Mouse (Mus musculus) gastrocnemius, postnatal 36 days (tissue): ENCODE results near the gene Stk38l. TPM values are rescaled to one million over a fixed set of nuclear protein-coding genes. Genes with fewer than 3 reads are reported as not detected.
"Not testable (repeated sequence)": the region's sequence is repeated elsewhere in the genome, so short reads cannot be mapped to it uniquely, and the experiment has no call there.

ENCODE experiments used
- DNase-seq, 2 experiments: peaks; one replicate each; pipeline ENCODE4 v3.0.0; 2022
- intact Hi-C: fragments of 180-260 bp; cut with DNase I; formaldehyde crosslinking; loops from one replicate; pipeline ENCODE4 v1.15.1; 2025
- total RNA-seq, 2 experiments: library from RNA; stranded (reverse); gene quantifications; 2 replicates each; pipeline ENCODE4 v1.2.3; 2021

The Stk38l gene
- total RNA-seq, 2 experiments from 2014 or later: 7.7 to 8.5 TPM

DNA sequence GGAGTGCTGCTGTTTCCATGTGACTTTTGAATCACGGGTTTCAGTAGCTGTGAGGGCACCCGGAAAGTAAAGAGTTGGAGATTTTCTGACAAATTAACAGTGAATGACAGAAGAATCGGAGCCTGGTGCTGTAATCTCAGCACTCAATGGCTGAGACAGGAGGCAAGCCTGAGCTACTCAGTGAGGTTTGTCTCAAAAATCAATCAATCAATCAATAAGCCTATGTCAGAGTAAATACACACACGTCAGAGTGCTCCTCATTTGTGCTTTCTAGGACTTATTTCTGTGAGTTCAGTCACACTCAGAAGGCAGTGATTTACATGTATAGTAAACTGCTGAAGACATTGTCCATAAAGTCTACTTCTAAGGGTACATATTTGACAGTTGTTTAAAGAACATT, 40.5 kb downstream of the Stk38l start:
- intact Hi-C loops: no loop called here
- no peak for DNase-seq

DNA sequence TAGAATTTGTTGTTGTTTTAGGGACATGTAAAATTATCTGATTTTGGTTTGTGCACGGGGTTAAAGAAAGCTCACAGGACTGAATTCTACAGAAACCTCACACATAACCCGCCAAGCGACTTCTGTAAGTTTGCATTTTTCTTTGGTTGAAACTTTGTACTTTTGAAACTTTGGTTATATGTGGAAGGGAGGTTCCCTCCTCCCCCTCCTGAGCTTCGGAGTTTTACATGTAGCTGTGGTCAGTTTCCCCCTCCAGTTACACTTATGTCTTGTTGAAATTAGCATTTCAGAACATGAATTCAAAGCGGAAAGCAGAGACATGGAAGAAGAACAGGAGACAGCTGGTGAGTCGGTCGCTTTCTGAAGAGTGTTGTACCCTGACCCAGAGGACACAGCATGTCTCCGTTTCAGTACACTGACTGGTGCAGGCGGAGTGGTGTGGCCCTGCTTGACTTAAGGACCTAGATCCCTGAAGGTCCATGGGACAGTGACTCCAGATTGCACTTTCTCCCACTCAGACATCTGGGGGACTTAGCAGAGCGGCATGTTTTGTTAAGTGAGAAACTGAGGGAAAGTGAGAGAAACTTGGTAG, 44.1 kb downstream of the Stk38l start:
- intact Hi-C loops: no loop called here
- DNase-seq: no peak

- no peak for DNase-seq
- intact Hi-C loops: no loop called here
Measured at GRCm38 (mm10) chr6:146770005-146770745, 45.4 kb downstream of the Stk38l start.

- intact Hi-C loops: no loop called here
- no peak for DNase-seq
Measured at GRCm38 (mm10) chr6:146770808-146771207, 46.0 kb downstream of the Stk38l start.

GRCm38 (mm10) chr6:146775864-146776263, 51.1 kb downstream of the Stk38l start:
- intact Hi-C loops, DNase-seq: not testable (repeated sequence)

GRCm38 (mm10) chr6:146776610-146777389, 52.0 kb downstream of the Stk38l start:
- DNase-seq: no peak
- intact Hi-C loops: no loop called here

GRCm38 (mm10) chr6:146778055-146778454, 53.3 kb downstream of the Stk38l start:
- no peak for DNase-seq
- intact Hi-C loops: no loop called here

DNA sequence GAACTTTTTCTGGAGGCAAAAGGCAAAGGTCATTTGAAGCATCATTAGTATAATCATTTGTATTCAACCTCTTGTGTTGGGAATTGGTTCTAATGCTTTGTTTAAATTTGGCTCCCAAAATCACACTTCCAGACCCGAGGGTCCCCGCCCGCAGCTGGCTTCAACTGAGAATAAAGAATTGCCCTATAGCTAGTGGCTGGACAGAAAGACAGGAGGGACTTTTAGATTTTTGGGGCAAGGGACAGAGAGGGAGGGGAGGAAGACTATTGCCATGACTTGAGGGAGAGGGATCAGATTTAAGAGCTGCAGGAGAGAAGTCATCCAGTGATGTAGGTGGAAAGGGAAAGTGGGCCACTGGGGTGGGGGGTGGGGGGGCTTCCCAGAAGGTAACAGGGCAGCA, 56.8 kb downstream of the Stk38l start:
- intact Hi-C loops: no loop called here

DNA sequence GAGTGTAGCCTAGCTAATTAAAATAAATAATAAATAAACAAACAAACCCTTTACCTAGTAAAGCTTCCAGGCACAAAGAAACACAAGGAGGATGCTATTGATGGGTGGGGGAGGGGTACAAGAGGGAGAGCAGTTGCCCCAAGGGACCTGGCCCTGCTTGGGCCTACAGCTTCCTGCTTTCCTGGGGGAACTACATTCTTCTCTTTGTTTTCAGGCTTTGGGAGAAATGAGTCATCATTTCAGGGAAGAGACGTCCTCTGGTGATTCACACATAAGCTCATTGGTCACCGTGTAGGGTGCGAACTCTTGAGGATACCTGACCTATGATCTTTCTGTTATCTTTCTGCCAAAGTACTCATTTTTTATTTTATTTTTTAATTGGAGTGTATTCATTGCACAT, 68.7 kb downstream of the Stk38l start:
- intact Hi-C loops: no loop called here

More for the DNA sequence above, 56.8 kb downstream of the Stk38l start:
- no peak for DNase-seq

DNA sequence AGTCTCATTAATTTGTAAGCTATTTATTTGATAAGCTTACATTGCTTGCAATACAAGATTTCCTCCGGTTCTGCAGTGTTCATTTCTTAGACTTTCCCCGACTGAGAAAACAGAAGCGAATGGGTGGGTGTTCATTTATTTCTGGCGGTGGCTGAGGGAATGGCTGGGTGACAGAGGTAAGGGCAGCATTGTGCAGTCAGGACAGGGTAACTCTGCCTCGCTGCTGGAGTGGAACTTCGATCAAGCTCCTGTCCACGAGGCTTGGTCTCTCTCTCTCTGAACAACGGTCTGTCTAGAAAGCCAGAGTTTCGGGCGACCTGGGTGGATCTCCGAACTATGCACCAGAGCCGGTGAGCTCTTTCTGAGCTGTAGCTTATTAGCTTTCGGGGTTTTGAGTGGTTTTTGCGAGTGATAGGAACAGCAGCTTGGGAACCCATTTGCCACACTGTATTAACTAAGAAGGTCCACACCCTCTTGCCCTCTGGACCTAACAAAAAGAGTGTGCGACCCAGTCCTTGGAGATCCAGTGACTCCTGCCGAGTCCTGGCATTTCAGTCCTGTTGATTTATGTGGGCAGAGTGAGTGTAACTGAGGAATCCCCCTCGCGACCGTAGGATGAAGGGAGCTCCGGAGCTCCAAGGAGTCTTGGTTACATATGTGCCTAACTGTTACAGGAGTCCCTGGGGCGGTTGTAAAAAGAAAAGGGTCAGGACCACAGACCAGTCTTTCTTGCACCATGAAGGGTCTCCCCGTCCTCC, 70.5 kb downstream of the Stk38l start:
- DNase-seq: no peak
- intact Hi-C loops: no loop called here

More for the DNA sequence above, 68.7 kb downstream of the Stk38l start:
- DNase-seq: no peak

DNA sequence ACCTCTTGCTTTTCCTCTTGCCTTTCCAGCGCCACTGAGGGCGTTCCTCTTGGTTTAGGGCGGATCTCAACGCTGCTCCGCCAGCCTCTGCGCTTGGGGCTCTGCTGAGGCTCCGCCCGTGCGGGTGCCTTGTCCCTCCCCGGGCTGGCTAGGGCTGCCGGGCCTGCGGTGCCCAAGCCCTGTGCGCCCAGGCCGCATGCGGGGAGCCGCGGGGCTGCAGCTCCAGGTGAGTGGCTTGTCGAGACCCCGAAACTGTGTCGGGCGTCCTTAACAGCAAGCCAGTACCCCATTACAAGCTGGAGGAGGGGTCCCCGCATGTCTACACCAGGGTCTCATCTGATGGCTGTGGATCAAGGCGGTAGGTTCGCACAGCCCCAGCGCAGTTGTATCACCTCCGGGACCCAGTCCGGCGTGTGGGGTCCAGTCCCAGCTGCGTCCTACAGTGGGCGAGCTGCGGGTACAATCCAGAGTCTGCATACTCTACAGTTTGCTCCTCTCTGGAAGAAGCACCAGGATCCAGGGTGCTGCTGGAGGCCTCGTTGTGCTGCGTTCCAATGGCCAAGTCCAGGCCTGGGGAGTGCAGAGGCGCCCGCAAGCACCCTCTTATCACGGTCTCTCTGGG, 71.2 kb downstream of the Stk38l start, which contains the start of gene Arntl2:
TSS of gene Arntl2 (plus strand) at position 132 of the 622 bp plus-strand sequence.
- intact Hi-C loops: no loop called here
- peak; percentile 61 to 62 for DNase-seq

GRCm38 (mm10) chr6:146797446-146797845, 72.7 kb downstream of the Stk38l start:
- intact Hi-C loops: no loop called here

GRCm38 (mm10) chr6:146809991-146810390, 85.2 kb downstream of the Stk38l start:
- no peak for DNase-seq
- intact Hi-C loops: no loop called here

More at GRCm38 (mm10) chr6:146797446-146797845, 72.7 kb downstream of the Stk38l start:
- no peak for DNase-seq

- no peak for DNase-seq
- intact Hi-C loops: no loop called here
Measured at GRCm38 (mm10) chr6:146813007-146813406, 88.2 kb downstream of the Stk38l start.

GRCm38 (mm10) chr6:146820177-146820965, 95.6 kb downstream of the Stk38l start:
- intact Hi-C loops: loop anchor here (10.0 kb wide), 2 partner anchors 294 to 424 kb away; no protein-coding TSS in a partner anchor
- no peak for DNase-seq

DNA sequence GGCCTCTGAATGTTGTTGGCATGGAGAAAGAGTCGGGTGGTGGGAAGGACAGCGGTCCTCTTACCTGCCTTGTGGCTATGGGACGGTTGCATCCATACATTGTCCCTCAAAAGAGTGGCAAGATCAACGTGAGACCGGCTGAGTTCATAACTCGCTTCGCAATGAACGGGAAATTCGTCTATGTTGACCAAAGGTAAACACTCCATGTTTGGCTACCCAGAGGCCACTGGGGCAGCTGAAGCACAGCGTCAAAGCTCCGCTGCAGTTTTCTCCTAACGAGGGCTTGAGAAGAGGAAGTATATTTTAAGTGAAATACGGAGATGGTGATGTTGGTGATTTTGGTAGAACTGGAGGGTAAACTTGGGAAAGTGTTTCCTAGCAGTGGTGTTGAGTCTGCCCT, 97.2 kb downstream of the Stk38l start:
- no peak for DNase-seq
- intact Hi-C loops: loop anchor here (10.0 kb wide), 2 partner anchors 293 to 423 kb away; no protein-coding TSS in a partner anchor

GRCm38 (mm10) chr6:146824727-146825486, 100.1 kb downstream of the Stk38l start:
- peak; percentile 26 to 36 for DNase-seq
- intact Hi-C loops: loop anchor here (10.0 kb wide), 2 partner anchors 290 to 420 kb away; no protein-coding TSS in a partner anchor

- intact Hi-C loops: loop anchor here (10.0 kb wide), 2 partner anchors 289 to 419 kb away; no protein-coding TSS in a partner anchor
- DNase-seq: no peak
Measured at GRCm38 (mm10) chr6:146825487-146825773, 100.6 kb downstream of the Stk38l start.
